Mouse (Mus musculus): ENCODE measurements at regions not wholly inside any gene's neighbourhood (a gene's known extent, or its start where the extent isn't known, plus 50 kb on each side); places are given as distances from the start of the nearest gene placed in this dataset.

DNA sequence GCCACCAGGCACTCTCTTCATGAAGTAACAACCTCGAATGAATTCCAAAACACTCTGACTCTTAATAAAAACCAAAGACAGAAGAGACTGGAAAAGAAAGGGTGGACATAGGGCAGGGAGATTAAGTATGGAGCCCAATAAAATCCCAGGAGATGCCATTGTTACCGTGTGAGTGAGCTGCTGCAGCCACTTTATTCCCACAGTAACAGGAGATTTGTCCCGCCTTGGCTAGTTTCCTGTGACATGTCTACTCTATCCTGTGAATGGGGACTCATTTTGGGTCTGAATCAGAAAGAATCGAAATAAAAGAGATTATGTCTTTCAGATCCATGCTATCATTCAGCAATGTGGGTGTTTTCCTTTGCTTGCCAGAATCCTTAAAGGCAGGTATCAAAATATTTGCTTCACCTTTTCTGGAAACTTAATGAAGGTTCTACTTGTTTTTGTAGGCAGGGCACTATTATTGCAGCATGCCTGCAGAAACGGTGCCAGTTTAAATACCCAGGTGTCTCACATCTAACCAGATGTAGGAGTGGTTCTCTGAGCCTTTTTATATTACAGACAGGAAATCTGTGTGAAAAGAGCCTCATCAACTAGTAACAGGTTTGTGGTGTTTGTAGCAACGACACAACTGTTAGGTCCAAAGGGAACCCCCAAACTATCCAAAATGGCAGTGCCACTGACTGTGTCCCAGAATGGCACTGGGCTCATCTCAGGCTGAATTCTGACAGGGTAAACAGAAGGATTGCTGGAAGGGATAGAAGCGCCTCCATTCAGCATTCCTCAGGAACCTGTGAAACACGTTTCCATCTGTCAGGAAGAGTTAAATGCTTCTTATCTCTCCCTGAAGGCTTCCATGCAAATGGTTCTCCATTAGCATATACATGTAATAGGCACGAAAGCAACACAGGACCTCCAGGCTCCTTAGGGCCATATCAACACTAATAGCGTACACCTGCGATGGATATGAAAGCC lies 55.5 kb upstream of the Chd2 start:
- no peak overlapping the region for H3K4me2 ChIP-seq (ENCODE audit: low read length)
- no peaks in the 10 kb centered on the region for H3K27me3 ChIP-seq (replicated peaks; ENCODE audit: control insufficient read depth, insufficient read depth, low read length)
- no peaks in the 10 kb centered on the region for H3K9me3 ChIP-seq (ENCODE audit: control insufficient read depth, low read length)
- WGBS: 43% methylated on average over 11 of the region's 11 CpGs
- H3K9ac ChIP-seq (ENCODE audit: low read depth, low read length): no peak overlapping the region
- peak overlapping the region; percentile 13; the same call in 1 of the 2 replicates for H3K27ac ChIP-seq (ENCODE audit: low read depth, low read length)
- no peaks in the 10 kb centered on the region for H3K36me3 ChIP-seq (ENCODE audit: control insufficient read depth, insufficient read depth, low read length)
- ATAC-seq: no peak
- no peak overlapping the region for H3K4me3 ChIP-seq (ENCODE audit: low read length)
- H3K4me1 ChIP-seq (ENCODE audit: control insufficient read depth, insufficient read depth, low read depth, low read length): peaks cover 31% of the 10 kb centered on the region

DNA sequence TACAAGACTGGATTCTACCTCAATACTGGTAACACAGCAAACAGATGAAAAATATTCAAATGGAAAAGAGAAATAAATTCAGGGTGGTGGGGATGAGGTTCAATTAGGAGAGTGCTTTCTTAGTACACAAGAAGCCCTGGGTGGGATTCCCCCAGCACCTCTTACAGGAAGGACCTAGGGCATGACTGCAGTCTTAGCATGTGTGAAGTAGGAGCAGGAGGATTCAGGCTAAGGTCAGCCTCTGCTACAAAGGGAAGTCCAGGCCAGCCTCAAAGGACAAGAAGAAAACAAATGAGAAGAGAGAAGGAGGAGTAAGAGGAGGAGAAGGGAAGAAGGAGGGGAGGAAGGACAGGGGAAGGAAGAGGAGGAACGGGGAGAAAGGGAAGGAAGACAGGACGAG lies 54.8 kb upstream of the Chd2 start:
- no peaks in the 10 kb centered on the region for H3K9me3 ChIP-seq (ENCODE audit: control insufficient read depth, low read length)
- no peak overlapping the region for H3K4me2 ChIP-seq (ENCODE audit: low read length)
- no peak overlapping the region for H3K4me3 ChIP-seq (ENCODE audit: low read length)
- no peaks in the 10 kb centered on the region for H3K36me3 ChIP-seq (ENCODE audit: control insufficient read depth, insufficient read depth, low read length)
- 56% methylated on average over 2 of the region's 2 CpGs for WGBS
- ATAC-seq: no peak
- H3K27ac ChIP-seq (ENCODE audit: low read depth, low read length): no peak overlapping the region; the same call in none of the 2 replicates
- peaks cover 31% of the 10 kb centered on the region for H3K4me1 ChIP-seq (ENCODE audit: control insufficient read depth, insufficient read depth, low read depth, low read length)
- no peak overlapping the region for H3K9ac ChIP-seq (ENCODE audit: low read depth, low read length)
- no peaks in the 10 kb centered on the region for H3K27me3 ChIP-seq (replicated peaks; ENCODE audit: control insufficient read depth, insufficient read depth, low read length)

DNA sequence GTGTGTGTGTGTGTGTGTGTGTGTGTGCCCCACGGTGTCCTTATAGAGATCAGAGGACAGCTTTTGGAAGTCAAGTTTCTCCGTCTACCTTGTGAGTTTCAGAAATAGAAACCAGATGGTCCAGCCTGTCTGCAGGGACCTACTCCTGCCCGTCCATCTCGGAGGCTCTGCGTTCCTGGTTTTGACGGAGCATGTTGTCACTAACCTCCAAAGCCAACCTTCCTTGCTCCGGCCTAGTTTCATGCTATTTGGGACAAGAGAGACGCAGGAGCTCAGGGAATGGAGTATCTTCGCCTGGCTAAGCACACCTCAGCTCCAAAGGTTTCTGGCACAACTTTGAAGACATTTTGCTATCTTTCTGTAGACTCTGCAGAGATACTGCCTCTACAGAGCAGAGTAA lies 54.2 kb upstream of the Chd2 start:
- H3K9ac ChIP-seq (ENCODE audit: low read depth, low read length): 0 out of 2 replicates have a peak overlapping the region, but pooled peaks have one; percentile 1
- ATAC-seq: no peak
- 30% methylated on average over 9 of the region's 9 CpGs for WGBS
- no peak overlapping the region; the same call in 1 of the 2 replicates for H3K4me3 ChIP-seq (ENCODE audit: low read length)
- peaks cover 31% of the 10 kb centered on the region for H3K4me1 ChIP-seq (ENCODE audit: control insufficient read depth, insufficient read depth, low read depth, low read length)
- H3K4me2 ChIP-seq (ENCODE audit: low read length): peak overlapping the region; percentile 72
- H3K36me3 ChIP-seq (ENCODE audit: control insufficient read depth, insufficient read depth, low read length): no peaks in the 10 kb centered on the region
- H3K27me3 ChIP-seq (replicated peaks; ENCODE audit: control insufficient read depth, insufficient read depth, low read length): no peaks in the 10 kb centered on the region
- peak overlapping the region; percentile 89 for H3K27ac ChIP-seq (ENCODE audit: low read depth, low read length)
- no peaks in the 10 kb centered on the region for H3K9me3 ChIP-seq (ENCODE audit: control insufficient read depth, low read length)

DNA sequence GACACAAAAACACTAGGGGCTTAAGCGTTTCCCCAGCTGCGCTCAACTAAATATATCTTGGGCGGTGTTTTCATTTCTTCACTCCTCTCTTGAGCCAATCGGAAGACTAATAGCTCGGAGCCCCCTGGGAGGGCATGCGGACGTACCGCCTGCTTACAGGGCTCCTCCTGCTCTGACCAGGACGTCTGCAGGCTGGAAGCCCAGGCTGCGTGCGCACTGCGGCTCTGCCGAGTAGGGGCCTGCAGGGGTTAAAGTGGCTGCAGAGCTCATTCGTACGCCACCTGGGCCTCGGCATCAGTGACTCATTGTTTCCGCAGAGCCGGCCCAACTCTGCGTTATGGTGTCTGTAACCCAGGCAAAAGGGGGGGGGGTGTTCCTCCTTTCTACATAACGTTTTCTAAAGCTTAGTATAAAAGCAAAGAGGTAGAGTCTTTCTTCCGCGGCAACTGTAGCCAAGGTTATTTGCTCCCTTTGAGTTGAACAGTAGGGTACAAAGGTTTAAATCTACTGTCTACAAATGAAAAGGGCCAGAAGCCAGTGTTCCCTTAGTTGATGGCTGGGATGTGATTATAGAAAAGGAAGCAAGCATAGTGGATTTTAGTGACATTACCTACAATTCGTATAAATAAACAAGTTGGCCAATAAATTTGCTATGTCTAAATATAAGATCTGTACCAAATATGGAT lies 53.7 kb upstream of the Chd2 start:
- H3K36me3 ChIP-seq (ENCODE audit: control insufficient read depth, insufficient read depth, low read length): no peaks in the 10 kb centered on the region
- H3K4me2 ChIP-seq (ENCODE audit: low read length): peak overlapping the region; percentile 72
- no peaks in the 10 kb centered on the region for H3K27me3 ChIP-seq (replicated peaks; ENCODE audit: control insufficient read depth, insufficient read depth, low read length)
- H3K4me1 ChIP-seq (ENCODE audit: control insufficient read depth, insufficient read depth, low read depth, low read length): peaks cover 31% of the 10 kb centered on the region
- ATAC-seq: peak; percentile 97
- WGBS: 2% methylated on average over 23 of the region's 23 CpGs
- H3K27ac ChIP-seq (ENCODE audit: low read depth, low read length): peak overlapping the region; percentile 89
- peak overlapping the region; percentile 41 for H3K4me3 ChIP-seq (ENCODE audit: low read length)
- H3K9ac ChIP-seq (ENCODE audit: low read depth, low read length): peak overlapping the region; percentile 53
- H3K9me3 ChIP-seq (ENCODE audit: control insufficient read depth, low read length): no peaks in the 10 kb centered on the region

DNA sequence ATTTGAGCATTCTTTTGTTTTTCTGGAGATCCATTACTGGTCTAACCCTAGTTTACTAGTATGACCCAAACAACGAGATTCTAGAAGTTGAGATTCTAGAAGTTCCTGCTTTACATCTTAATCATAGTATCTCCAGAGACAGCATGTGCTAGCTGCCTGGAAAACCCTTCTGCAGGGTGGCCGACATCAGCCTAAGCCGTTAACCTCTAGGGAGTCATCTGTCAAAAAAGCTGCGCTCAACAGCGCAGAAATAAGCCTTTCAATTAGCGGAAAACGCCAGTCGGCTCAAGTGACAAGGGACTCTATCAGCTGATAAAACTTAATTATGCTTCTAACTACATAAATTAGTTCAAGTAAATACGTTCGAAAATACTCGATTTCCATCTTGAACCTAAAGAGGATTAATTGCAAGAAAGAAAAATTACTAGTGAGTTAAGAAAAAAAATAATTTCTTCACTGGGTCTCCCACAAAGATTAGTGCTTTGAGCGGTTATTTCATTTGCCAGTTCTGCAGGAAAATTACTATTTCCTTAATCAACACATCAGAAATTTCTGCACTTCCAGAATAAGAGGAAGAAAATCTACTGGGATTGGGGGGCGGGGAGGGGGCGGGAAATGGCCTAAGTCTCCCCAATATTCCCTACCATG lies 53.0 kb upstream of the Chd2 start:
- H3K27me3 ChIP-seq (replicated peaks; ENCODE audit: control insufficient read depth, insufficient read depth, low read length): no peaks in the 10 kb centered on the region
- no peak for ATAC-seq
- WGBS: under 1% methylated on average over 14 of the region's 14 CpGs
- peaks cover 31% of the 10 kb centered on the region for H3K4me1 ChIP-seq (ENCODE audit: control insufficient read depth, insufficient read depth, low read depth, low read length)
- H3K36me3 ChIP-seq (ENCODE audit: control insufficient read depth, insufficient read depth, low read length): no peaks in the 10 kb centered on the region
- peak overlapping the region; percentile 41 for H3K4me3 ChIP-seq (ENCODE audit: low read length)
- H3K4me2 ChIP-seq (ENCODE audit: low read length): peak overlapping the region; percentile 72
- H3K27ac ChIP-seq (ENCODE audit: low read depth, low read length): peak overlapping the region; percentile 89
- H3K9ac ChIP-seq (ENCODE audit: low read depth, low read length): peak overlapping the region; percentile 53
- H3K9me3 ChIP-seq (ENCODE audit: control insufficient read depth, low read length): no peaks in the 10 kb centered on the region

DNA sequence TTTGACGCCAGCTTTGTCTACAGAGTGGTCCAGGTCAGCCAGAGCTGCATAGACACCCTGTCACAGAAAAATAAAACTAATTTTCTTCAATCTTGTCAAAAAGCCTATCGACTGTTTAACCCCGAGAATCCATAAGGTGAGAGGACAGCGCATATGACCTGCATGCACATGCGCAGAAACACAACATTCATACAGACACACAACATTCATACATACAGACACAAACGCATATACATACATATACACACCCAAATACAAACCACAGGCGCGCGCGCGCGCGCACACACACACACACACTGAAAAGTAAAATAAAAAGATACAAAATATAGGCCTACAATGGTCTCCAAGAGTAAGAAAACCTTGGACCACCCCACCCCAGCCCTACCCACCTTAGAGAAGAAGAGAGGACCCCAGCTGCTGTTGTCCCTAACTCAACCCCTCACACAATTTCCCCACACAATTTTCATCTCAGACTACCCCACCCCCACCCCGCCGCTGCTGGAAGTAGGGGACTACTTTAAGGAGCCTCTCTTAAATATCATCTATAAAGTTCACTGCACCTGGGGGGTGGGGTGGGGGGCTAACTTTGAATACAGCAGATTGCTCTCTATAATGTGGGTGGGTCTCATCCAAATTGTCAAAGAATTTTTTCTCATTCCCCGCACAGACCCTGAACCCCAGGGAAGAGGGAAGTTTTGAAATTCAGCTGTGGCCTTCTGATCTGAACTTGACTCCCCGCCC lies 52.2 kb upstream of the Chd2 start:
- H3K4me2 ChIP-seq (ENCODE audit: low read length): no peak overlapping the region; the same call in 1 of the 2 replicates

DNA sequence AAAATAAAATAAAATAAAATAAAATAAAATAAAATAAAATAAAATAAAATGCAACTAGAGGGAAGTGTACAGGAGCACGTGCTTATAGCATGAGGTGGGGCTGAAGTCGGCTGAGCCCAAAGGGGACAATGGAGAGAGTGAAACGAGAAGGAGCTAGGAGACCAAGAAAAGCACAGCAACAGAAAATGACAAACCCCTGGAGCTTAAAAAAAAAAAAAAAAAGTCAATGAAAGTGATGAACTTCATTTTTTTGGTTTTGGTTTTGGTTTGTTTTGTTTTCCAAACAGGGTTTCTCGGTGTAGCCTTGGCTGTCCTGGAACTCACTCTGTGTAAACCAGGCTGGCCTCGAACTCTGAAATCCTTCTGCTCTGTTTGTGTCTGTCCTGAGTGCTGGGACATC lies 51.2 kb upstream of the Chd2 start:
- H3K36me3 ChIP-seq (ENCODE audit: control insufficient read depth, insufficient read depth, low read length): no peaks in the 10 kb centered on the region
- no peaks in the 10 kb centered on the region for H3K9me3 ChIP-seq (ENCODE audit: control insufficient read depth, low read length)
- no peak overlapping the region for H3K4me3 ChIP-seq (ENCODE audit: low read length)
- no peaks in the 10 kb centered on the region for H3K27me3 ChIP-seq (replicated peaks; ENCODE audit: control insufficient read depth, insufficient read depth, low read length)
- H3K4me1 ChIP-seq (ENCODE audit: control insufficient read depth, insufficient read depth, low read depth, low read length): peaks cover 33% of the 10 kb centered on the region
- H3K9ac ChIP-seq (ENCODE audit: low read depth, low read length): no peak overlapping the region
- no peak overlapping the region for H3K4me2 ChIP-seq (ENCODE audit: low read length)
- H3K27ac ChIP-seq (ENCODE audit: low read depth, low read length): no peak overlapping the region
- WGBS: 90% methylated on average over 5 of the region's 5 CpGs
- no peak for ATAC-seq

More for the DNA sequence above, 52.2 kb upstream of the Chd2 start:
- no peak for ATAC-seq
- 74% methylated on average over 17 of the region's 17 CpGs for WGBS
- H3K36me3 ChIP-seq (ENCODE audit: control insufficient read depth, insufficient read depth, low read length): no peaks in the 10 kb centered on the region
- H3K9me3 ChIP-seq (ENCODE audit: control insufficient read depth, low read length): no peaks in the 10 kb centered on the region
- no peak overlapping the region for H3K4me3 ChIP-seq (ENCODE audit: low read length)
- H3K27ac ChIP-seq (ENCODE audit: low read depth, low read length): no peak overlapping the region
- no peak overlapping the region for H3K9ac ChIP-seq (ENCODE audit: low read depth, low read length)
- peaks cover 34% of the 10 kb centered on the region for H3K4me1 ChIP-seq (ENCODE audit: control insufficient read depth, insufficient read depth, low read depth, low read length)
- H3K27me3 ChIP-seq (replicated peaks; ENCODE audit: control insufficient read depth, insufficient read depth, low read length): no peaks in the 10 kb centered on the region
